Mouse (Mus musculus): ENCODE data around the gene Olfr1084. TPM values are rescaled to one million over a fixed set of nuclear protein-coding genes. Genes with fewer than 3 reads are reported as not detected.

Olfr1084 gene
- not detected for polyA plus RNA-seq (2014; fragmentation: Illumina TruSeq; extraction: RNeasy Lipid Tissue Mini Kit (QIAGEN cat#74804); ENCODE audit: low read depth, low replicate concordance)

GRCm38 (mm10) chr2:86639625-86640024, at the start of gene Olfr1084:
Olfr1084 (minus strand) TSS chr2:86639725.

GRCm38 (mm10) chr2:86679992-86680391, 40.5 kb upstream of the Olfr1084 start, which contains the start of gene Olfr1086:
Olfr1086 (minus strand) TSS chr2:86680092.

GRCm38 (mm10) chr2:86661919-86662318, 22.4 kb upstream of the Olfr1084 start, which contains the start of gene Olfr1085:
Olfr1085 (minus strand) TSS chr2:86662019.

DNA sequence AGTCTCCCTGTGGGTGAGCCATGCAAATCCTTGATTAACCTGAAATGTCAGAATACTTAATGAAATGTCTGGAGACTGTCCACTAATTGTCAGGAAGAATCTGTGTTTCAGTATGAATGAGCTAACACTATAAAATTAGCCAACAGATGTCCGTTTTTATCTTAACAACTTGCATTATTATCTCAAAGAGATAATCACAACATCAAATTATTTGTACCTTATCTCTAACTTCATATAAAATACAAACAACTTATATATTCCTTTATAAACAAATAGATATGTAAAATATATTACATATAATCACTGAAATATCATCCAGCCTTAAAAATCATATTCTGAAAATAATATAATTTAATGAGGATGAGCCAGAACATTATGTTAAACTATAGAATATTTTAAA, 40.7 kb downstream of the Olfr1084 start, which contains the start of gene Olfr1082:
Gene Olfr1082 (minus strand): TSS at position 101 of the 400 bp plus-strand sequence.

Other genes starting within 250 kb of the Olfr1084 start
- not detected for gene Olfr1061, start 225.7 kb downstream of the Olfr1084 start, polyA plus RNA-seq (2014; fragmentation: Illumina TruSeq; extraction: RNeasy Lipid Tissue Mini Kit (QIAGEN cat#74804); ENCODE audit: low read depth, low replicate concordance)
- gene Olfr1062, start 213.0 kb downstream of the Olfr1084 start, polyA plus RNA-seq (2014; fragmentation: Illumina TruSeq; extraction: RNeasy Lipid Tissue Mini Kit (QIAGEN cat#74804); ENCODE audit: low read depth, low replicate concordance), result not detected
- gene Olfr1065, start 189.1 kb downstream of the Olfr1084 start, polyA plus RNA-seq (2014; fragmentation: Illumina TruSeq; extraction: RNeasy Lipid Tissue Mini Kit (QIAGEN cat#74804); ENCODE audit: low read depth, low replicate concordance), result not detected
- not detected for gene Olfr1066, start 183.5 kb downstream of the Olfr1084 start, polyA plus RNA-seq (2014; fragmentation: Illumina TruSeq; extraction: RNeasy Lipid Tissue Mini Kit (QIAGEN cat#74804); ENCODE audit: low read depth, low replicate concordance)
- not detected for gene Olfr228, start 152.3 kb downstream of the Olfr1084 start, polyA plus RNA-seq (2014; fragmentation: Illumina TruSeq; extraction: RNeasy Lipid Tissue Mini Kit (QIAGEN cat#74804); ENCODE audit: low read depth, low replicate concordance)
- gene Olfr1076, start 131.3 kb downstream of the Olfr1084 start, polyA plus RNA-seq (2014; fragmentation: Illumina TruSeq; extraction: RNeasy Lipid Tissue Mini Kit (QIAGEN cat#74804); ENCODE audit: low read depth, low replicate concordance), result not detected
- not detected for gene Olfr1079, start 97.2 kb downstream of the Olfr1084 start, polyA plus RNA-seq (2014; fragmentation: Illumina TruSeq; extraction: RNeasy Lipid Tissue Mini Kit (QIAGEN cat#74804); ENCODE audit: low read depth, low replicate concordance)
- not detected for gene Olfr1080, start 81.5 kb downstream of the Olfr1084 start, polyA plus RNA-seq (2014; fragmentation: Illumina TruSeq; extraction: RNeasy Lipid Tissue Mini Kit (QIAGEN cat#74804); ENCODE audit: low read depth, low replicate concordance)
- not detected for gene Olfr1082, start 40.8 kb downstream of the Olfr1084 start, polyA plus RNA-seq (2014; fragmentation: Illumina TruSeq; extraction: RNeasy Lipid Tissue Mini Kit (QIAGEN cat#74804); ENCODE audit: low read depth, low replicate concordance)
- not detected for gene Olfr1085, start 22.3 kb upstream of the Olfr1084 start, polyA plus RNA-seq (2014; fragmentation: Illumina TruSeq; extraction: RNeasy Lipid Tissue Mini Kit (QIAGEN cat#74804); ENCODE audit: low read depth, low replicate concordance)
- not detected for gene Olfr1086, start 40.4 kb upstream of the Olfr1084 start, polyA plus RNA-seq (2014; fragmentation: Illumina TruSeq; extraction: RNeasy Lipid Tissue Mini Kit (QIAGEN cat#74804); ENCODE audit: low read depth, low replicate concordance)
- not detected for gene Olfr1087, start 58.7 kb upstream of the Olfr1084 start, polyA plus RNA-seq (2014; fragmentation: Illumina TruSeq; extraction: RNeasy Lipid Tissue Mini Kit (QIAGEN cat#74804); ENCODE audit: low read depth, low replicate concordance)
- gene Olfr1089, start 94.0 kb upstream of the Olfr1084 start, polyA plus RNA-seq (2014; fragmentation: Illumina TruSeq; extraction: RNeasy Lipid Tissue Mini Kit (QIAGEN cat#74804); ENCODE audit: low read depth, low replicate concordance), result not detected
- not detected for gene Olfr1090, start 119.3 kb upstream of the Olfr1084 start, polyA plus RNA-seq (2014; fragmentation: Illumina TruSeq; extraction: RNeasy Lipid Tissue Mini Kit (QIAGEN cat#74804); ENCODE audit: low read depth, low replicate concordance)
- gene Olfr1093, start 142.8 kb upstream of the Olfr1084 start, polyA plus RNA-seq (2014; fragmentation: Illumina TruSeq; extraction: RNeasy Lipid Tissue Mini Kit (QIAGEN cat#74804); ENCODE audit: low read depth, low replicate concordance), result not detected
- gene Olfr141, start 170.3 kb upstream of the Olfr1084 start, polyA plus RNA-seq (2014; fragmentation: Illumina TruSeq; extraction: RNeasy Lipid Tissue Mini Kit (QIAGEN cat#74804); ENCODE audit: low read depth, low replicate concordance), result not detected
- not detected for gene Olfr1094, start 184.9 kb upstream of the Olfr1084 start, polyA plus RNA-seq (2014; fragmentation: Illumina TruSeq; extraction: RNeasy Lipid Tissue Mini Kit (QIAGEN cat#74804); ENCODE audit: low read depth, low replicate concordance)
- not detected for gene Olfr1095, start 212.0 kb upstream of the Olfr1084 start, polyA plus RNA-seq (2014; fragmentation: Illumina TruSeq; extraction: RNeasy Lipid Tissue Mini Kit (QIAGEN cat#74804); ENCODE audit: low read depth, low replicate concordance)
- gene Gm13723, start 235.1 kb upstream of the Olfr1084 start, polyA plus RNA-seq (2014; fragmentation: Illumina TruSeq; extraction: RNeasy Lipid Tissue Mini Kit (QIAGEN cat#74804); ENCODE audit: low read depth, low replicate concordance), result not detected